Mouse (Mus musculus): ENCODE data around the gene Rev3l. TPM values are rescaled to one million over a fixed set of nuclear protein-coding genes. Genes with fewer than 3 reads are reported as not detected.

Gene Rev3l
- polyA plus RNA-seq, 1 experiment, result 31.1 TPM

- Histone ChIP-seq H3K27ac (ENCODE audit: insufficient read depth, low read length) (no peak overlapping the region), H3K4me1 (ENCODE audit: control insufficient read depth, insufficient read depth, low read length) (no peaks in the 10 kb centered on the region), H3K4me3 (ENCODE audit: insufficient read depth, low read length) (no peak overlapping the region)
- TF ChIP-seq POLR2A (IDR thresholded peaks at IDR 0.05; ENCODE audit: extremely low read depth, insufficient read depth, low read length) (no peak), CTCF (IDR thresholded peaks at IDR 0.05; ENCODE audit: extremely low read depth, insufficient read depth, low read length) (no peak)
These were observed 42.2 kb downstream of the Rev3l start for GRCm38 (mm10) chr10:39773940-39774726.

- Histone ChIP-seq H3K4me1 (ENCODE audit: control insufficient read depth, insufficient read depth, low read length) (no peaks in the 10 kb centered on the region), H3K4me3 (ENCODE audit: insufficient read depth, low read length) (no peak overlapping the region), H3K27ac (ENCODE audit: insufficient read depth, low read length) (no peak overlapping the region)
- no peak for TF ChIP-seq CTCF (IDR thresholded peaks at IDR 0.05; ENCODE audit: extremely low read depth, insufficient read depth, low read length)
- no peak for TF ChIP-seq POLR2A (IDR thresholded peaks at IDR 0.05; ENCODE audit: extremely low read depth, insufficient read depth, low read length)
These were observed 45.0 kb downstream of the Rev3l start for GRCm38 (mm10) chr10:39776927-39777326.

GRCm38 (mm10) chr10:39778305-39778704, 46.4 kb downstream of the Rev3l start:
- Histone ChIP-seq H3K27ac (ENCODE audit: insufficient read depth, low read length) (no peak overlapping the region), H3K4me3 (ENCODE audit: insufficient read depth, low read length) (no peak overlapping the region), H3K4me1 (ENCODE audit: control insufficient read depth, insufficient read depth, low read length) (no peaks in the 10 kb centered on the region)
- TF ChIP-seq CTCF (IDR thresholded peaks at IDR 0.05; ENCODE audit: extremely low read depth, insufficient read depth, low read length) (no peak), POLR2A (IDR thresholded peaks at IDR 0.05; ENCODE audit: extremely low read depth, insufficient read depth, low read length) (no peak)

DNA sequence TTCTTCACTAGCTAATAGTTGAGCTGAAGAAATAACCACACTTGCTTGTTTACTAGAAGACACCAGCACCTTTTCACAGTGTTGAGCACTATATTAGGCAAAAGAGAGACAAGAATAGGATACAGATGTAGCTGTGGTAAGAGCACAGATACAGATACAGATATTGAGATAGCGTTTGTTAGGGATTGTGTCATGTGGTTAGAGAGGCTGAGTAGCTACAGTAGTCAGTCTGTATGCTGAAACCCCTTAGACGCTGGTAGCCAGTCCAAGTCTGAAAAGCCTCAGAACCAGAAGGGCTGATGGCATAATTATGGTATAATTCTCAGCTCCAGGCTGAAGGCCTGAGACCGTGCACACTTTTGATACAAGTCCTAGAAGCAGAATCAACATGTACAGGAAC, 53.3 kb downstream of the Rev3l start:
- no peak overlapping the region for H3K27ac ChIP-seq (ENCODE audit: insufficient read depth, low read length)
- H3K4me1 ChIP-seq (ENCODE audit: control insufficient read depth, insufficient read depth, low read length), result no peaks in the 10 kb centered on the region
- H3K4me3 ChIP-seq (ENCODE audit: insufficient read depth, low read length), result no peak overlapping the region
- TF ChIP-seq POLR2A (IDR thresholded peaks at IDR 0.05; ENCODE audit: extremely low read depth, insufficient read depth, low read length) (no peak), CTCF (IDR thresholded peaks at IDR 0.05; ENCODE audit: extremely low read depth, insufficient read depth, low read length) (no peak)

DNA sequence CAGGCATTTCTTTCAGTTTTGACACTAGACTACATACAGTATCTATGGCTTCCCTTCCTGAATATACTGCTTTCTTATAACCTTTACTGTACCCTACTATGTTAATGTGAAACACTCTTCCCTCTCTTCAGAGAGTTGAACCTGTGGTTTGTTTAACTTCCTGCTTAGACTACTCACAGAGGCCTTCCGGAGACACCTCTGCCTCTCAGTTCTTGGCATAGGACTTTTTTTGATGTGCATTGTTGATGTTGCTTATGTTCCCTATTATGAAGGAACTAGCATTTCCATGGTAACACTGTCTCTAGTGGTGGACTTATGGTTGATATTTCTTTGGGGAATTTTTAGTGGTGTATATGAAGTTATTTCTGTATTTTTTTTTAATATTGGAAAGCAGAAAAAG, 61.4 kb downstream of the Rev3l start:
- TF ChIP-seq POLR2A (IDR thresholded peaks at IDR 0.05; ENCODE audit: extremely low read depth, insufficient read depth, low read length) (no peak), CTCF (IDR thresholded peaks at IDR 0.05; ENCODE audit: extremely low read depth, insufficient read depth, low read length) (no peak)
- Histone ChIP-seq H3K27ac (ENCODE audit: insufficient read depth, low read length) (no peak overlapping the region), H3K4me3 (ENCODE audit: insufficient read depth, low read length) (no peak overlapping the region), H3K4me1 (ENCODE audit: control insufficient read depth, insufficient read depth, low read length) (no peaks in the 10 kb centered on the region)

DNA sequence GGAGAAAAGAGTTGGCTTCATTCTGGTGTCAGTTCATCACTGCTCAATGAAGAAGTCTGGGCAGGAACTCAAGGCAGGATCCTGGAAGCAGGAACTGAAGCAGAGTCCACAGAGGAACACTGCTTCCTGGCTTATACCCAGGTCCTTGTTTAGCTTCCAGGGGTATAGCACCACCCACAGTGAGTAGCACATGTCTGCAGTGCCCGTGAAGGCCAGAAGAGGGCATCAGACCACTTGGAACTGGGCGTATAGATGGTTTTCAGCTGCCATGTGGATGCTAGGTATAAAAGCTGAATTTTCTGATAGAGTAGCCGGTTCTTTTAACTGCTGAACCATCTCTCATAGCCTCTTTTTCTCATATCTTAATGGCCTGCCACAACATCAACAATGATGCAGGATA, 79.6 kb downstream of the Rev3l start:
- no peak overlapping the region for H3K27ac ChIP-seq (ENCODE audit: insufficient read depth, low read length)
- no peak for TF ChIP-seq POLR2A (IDR thresholded peaks at IDR 0.05; ENCODE audit: extremely low read depth, insufficient read depth, low read length)
- TF ChIP-seq CTCF (IDR thresholded peaks at IDR 0.05; ENCODE audit: extremely low read depth, insufficient read depth, low read length), result 0 out of 2 replicates have a peak, but pooled peaks have one; percentile 24

GRCm38 (mm10) chr10:39842621-39843020, 110.7 kb downstream of the Rev3l start:
- H3K4me3 ChIP-seq (ENCODE audit: insufficient read depth, low read length), result no peak overlapping the region
- H3K4me1 ChIP-seq (ENCODE audit: control insufficient read depth, insufficient read depth, low read length), result no peaks in the 10 kb centered on the region
- TF ChIP-seq POLR2A (IDR thresholded peaks at IDR 0.05; ENCODE audit: extremely low read depth, insufficient read depth, low read length) (no peak), CTCF (IDR thresholded peaks at IDR 0.05; ENCODE audit: extremely low read depth, insufficient read depth, low read length) (no peak)
- no peak overlapping the region for H3K27ac ChIP-seq (ENCODE audit: insufficient read depth, low read length)

More for the DNA sequence above, 79.6 kb downstream of the Rev3l start:
- Histone ChIP-seq H3K4me3 (ENCODE audit: insufficient read depth, low read length) (no peak overlapping the region), H3K4me1 (ENCODE audit: control insufficient read depth, insufficient read depth, low read length) (no peaks in the 10 kb centered on the region)

GRCm38 (mm10) chr10:39865509-39865908, 133.6 kb downstream of the Rev3l start:
- TF ChIP-seq POLR2A (IDR thresholded peaks at IDR 0.05; ENCODE audit: extremely low read depth, insufficient read depth, low read length) (no peak), CTCF (IDR thresholded peaks at IDR 0.05; ENCODE audit: extremely low read depth, insufficient read depth, low read length) (no peak)

GRCm38 (mm10) chr10:39888621-39889020, 156.7 kb downstream of the Rev3l start:
- no peak overlapping the region for H3K27ac ChIP-seq (ENCODE audit: insufficient read depth, low read length)
- TF ChIP-seq CTCF (IDR thresholded peaks at IDR 0.05; ENCODE audit: extremely low read depth, insufficient read depth, low read length), result no peak
- no peak for TF ChIP-seq POLR2A (IDR thresholded peaks at IDR 0.05; ENCODE audit: extremely low read depth, insufficient read depth, low read length)

More at GRCm38 (mm10) chr10:39865509-39865908, 133.6 kb downstream of the Rev3l start:
- H3K4me3 ChIP-seq (ENCODE audit: insufficient read depth, low read length), result no peak overlapping the region
- no peaks in the 10 kb centered on the region for H3K4me1 ChIP-seq (ENCODE audit: control insufficient read depth, insufficient read depth, low read length)
- H3K27ac ChIP-seq (ENCODE audit: insufficient read depth, low read length), result no peak overlapping the region

More at GRCm38 (mm10) chr10:39888621-39889020, 156.7 kb downstream of the Rev3l start:
- no peak overlapping the region for H3K4me3 ChIP-seq (ENCODE audit: insufficient read depth, low read length)
- H3K4me1 ChIP-seq (ENCODE audit: control insufficient read depth, insufficient read depth, low read length), result no peaks in the 10 kb centered on the region

All from cortical plate, adult 2 months (tissue).